Mouse (Mus musculus) embryo, embryonic 11.5 days (tissue): Measurements from ENCODE around the gene Tsc2.

ENCODE experiments used
- DNase-seq: peaks from one replicate; pipeline ENCODE4 v3.0.0-alpha.2; 2012; ENCODE audit warnings: low read depth, low spot score

The Tsc2 gene

GRCm38 (mm10) chr17:24647493-24647892, 15.1 kb upstream of the Tsc2 start:
- no peak for DNase-seq

GRCm38 (mm10) chr17:24646381-24646780, 14.0 kb upstream of the Tsc2 start:
- DNase-seq: no peak

DNA sequence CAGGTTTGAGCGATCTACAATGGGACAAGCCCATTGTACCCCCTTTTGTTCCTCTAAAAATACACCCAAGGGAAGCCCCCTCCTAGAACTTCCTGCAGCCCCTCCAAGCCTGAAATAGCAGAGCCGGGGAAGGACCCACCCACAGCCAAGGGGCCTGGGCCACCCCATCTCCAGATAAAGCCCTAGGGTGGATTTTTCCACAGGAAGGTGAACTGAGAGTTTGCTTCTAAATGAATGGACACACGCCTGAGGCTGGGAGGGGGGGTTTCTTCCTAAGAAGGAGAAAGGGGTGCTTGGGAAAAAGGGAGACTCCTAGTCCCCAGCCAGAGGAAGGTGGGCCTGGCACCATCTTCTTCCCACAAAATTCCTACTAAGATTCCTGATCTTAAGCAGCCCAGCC, 13.5 kb upstream of the Tsc2 start:
- DNase-seq: no peak

- DNase-seq: no peak
These were observed 12.7 kb upstream of the Tsc2 start for GRCm38 (mm10) chr17:24644875-24645721.

DNA sequence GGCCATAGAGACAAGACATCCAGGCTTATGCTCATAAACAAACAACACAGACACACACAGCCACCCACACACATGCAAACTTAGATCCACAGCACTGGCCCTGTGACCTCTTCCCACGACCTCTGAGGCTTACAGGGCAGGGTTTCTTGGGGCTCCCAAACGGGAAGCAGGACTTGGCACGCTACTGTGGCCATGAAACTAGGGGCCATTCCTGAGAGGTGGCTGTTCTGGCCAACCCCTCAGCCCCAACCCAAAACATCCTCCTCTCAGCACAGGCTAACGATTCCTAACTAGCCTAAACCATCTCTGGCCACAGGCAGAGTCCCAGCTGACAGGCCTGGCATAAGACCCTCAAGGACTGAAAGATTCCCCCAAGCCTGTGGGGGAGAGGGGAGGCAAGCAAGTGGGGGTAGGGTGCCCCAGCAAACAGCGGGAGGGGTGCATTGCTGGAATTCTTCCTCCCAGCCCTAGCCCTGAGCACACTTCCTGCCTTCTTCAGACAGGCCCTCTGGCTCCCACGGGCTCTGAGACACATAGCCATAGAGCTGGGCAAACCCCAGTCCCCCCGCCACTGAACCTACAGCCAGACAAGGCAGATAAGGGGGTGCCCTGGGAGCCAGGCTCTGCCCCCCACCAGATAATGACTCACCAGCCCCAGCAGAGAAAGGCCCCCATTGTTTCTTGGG, 11.7 kb upstream of the Tsc2 start:
- DNase-seq: no peak

DNA sequence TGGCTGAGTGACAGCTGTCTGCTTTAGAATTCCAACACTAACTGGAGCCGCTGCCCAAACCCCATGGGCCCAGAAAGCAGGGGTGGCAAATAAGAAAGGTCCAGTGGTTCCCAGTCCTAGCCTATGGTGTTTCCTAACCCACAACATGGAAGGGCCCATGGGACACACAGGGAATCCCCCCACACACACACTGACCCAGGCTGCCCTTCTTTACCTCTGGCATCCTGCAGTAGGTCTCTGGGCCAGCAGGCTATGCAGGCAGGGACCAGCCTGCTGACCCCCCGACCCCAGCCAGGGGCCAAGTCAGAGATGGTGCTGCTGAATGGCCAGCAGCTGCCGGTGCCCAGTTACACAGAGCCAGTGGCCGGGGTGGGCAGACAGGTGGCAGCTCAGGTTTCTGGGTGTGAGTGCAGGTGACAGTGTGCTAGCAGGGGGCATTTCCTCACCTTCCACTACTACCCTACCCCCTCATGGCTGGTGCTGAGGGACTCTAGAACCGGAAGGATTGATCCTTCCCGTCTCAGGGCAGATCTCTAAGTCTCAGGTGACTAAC, 10.4 kb upstream of the Tsc2 start:
- no peak for DNase-seq

GRCm38 (mm10) chr17:24641944-24642343, 9.5 kb upstream of the Tsc2 start:
- DNase-seq: no peak

- DNase-seq: no peak
These were observed 8.2 kb upstream of the Tsc2 start for GRCm38 (mm10) chr17:24640581-24640980.

- no peak for DNase-seq
These were observed 7.7 kb upstream of the Tsc2 start for GRCm38 (mm10) chr17:24640119-24640518.

GRCm38 (mm10) chr17:24639571-24639988, 7.2 kb upstream of the Tsc2 start:
- DNase-seq: no peak

DNA sequence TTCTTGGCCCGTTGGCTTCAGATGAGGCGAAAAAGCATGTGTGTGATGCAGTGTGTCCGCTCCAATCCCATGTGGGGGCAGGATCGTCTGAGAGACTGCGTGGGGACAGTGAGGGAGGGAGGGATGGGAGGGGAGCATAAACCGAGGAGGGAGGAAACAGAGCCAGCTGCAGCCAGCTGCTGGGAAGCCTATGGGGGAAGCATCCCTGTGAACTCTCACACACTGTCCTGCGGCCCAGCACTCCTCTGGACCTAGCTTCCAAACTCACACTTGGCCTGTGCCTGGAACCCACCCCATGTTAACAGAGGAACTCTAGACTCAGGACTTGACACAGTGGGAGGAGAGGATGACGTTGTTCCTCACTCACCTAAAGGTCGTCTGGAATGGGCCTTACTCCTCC, 6.4 kb upstream of the Tsc2 start:
- DNase-seq: no peak

- no peak for DNase-seq
These were observed 5.8 kb upstream of the Tsc2 start for GRCm38 (mm10) chr17:24638214-24638613.

- no peak for DNase-seq
These were observed 4.5 kb upstream of the Tsc2 start for GRCm38 (mm10) chr17:24636781-24637481.

- DNase-seq: no peak
These were observed 3.3 kb upstream of the Tsc2 start for GRCm38 (mm10) chr17:24635694-24636093.

GRCm38 (mm10) chr17:24635024-24635423, 2.6 kb upstream of the Tsc2 start:
- DNase-seq: no peak

DNA sequence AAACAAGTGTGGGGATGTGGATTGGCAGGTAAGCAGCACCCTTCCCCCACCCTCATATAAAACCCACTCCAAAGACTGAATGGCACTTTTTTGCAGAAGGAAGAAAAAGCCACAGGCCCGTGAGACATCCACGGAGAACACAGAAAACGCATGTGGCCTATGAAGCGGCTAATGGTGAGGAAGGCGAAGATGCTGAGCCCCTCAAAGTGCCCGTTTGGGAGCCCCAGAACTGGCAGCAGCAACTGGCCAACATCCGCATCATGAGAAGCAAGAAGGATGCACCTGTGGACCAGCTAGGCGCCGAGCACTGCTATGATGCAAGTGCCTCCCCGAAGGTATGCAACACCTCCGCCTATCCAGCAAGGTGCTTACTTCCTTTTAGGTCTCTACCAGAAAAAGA, 1.4 kb upstream of the Tsc2 start:
- DNase-seq: no peak

DNA sequence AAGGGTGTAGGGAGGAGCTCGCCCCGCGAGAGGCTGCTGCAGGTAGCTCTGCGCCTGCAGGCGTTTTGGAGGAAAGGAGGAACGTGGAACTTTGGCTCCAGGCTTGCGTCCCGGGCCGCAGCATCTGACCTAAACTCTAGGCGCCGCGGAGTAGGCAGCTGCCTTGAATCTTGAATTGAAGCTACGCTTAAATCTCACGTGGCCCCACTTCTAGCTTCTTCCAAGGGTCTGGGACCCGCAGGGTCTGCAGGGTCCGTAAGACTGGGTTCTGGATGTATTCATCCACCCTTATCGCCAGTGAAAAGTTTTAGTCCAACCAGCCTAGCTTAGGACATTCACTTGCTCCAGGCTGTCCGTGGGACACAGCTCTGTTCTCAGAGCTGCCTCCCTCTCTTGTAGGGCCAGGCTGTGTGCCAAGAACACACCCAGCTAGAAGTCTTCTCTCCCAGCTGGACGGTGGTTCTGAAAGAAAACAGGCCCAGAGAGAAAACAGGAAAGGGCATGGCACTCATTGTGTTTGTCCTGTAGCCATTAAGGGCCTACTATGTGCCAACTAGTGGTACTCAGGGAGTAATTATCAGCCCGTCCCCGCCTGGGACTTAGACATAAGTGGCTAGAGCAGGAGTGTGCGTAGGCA, 501 bp upstream of the Tsc2 start:
- no peak for DNase-seq

GRCm38 (mm10) chr17:24630072-24630471, 2.4 kb downstream of the Tsc2 start:
- DNase-seq: no peak

GRCm38 (mm10) chr17:24628646-24629045, 3.8 kb downstream of the Tsc2 start:
- DNase-seq: no peak

- DNase-seq: no peak
These were observed 7.0 kb downstream of the Tsc2 start for GRCm38 (mm10) chr17:24625472-24625871.

DNA sequence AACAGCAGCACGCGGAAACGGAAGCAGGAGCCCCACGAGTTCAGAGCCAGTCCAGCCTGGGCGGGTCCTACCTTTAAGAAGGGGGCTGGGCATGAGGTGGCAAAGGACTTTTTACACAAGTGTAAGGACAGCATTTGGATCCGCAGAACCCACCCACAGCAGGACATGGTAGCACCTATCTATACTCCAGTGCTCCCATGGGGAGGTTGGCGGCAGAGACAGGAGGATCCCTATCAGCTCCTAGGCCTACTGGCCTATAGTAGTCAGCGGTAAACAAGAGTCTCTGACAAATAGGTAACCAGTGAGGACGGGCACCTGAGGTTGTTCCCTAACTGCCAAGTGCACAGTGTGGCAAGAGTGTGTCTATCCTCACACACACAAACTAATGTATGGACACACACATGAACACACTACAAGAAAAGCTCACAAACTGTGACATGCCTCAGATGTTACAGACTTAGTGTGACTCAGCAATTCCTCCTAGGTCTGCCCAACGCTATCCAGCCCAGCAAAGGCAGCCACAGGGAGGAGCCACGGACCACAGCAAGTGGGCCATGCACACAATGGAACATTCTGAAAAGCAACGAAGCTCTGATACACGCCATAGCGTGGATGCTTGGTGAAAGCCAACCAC, 14.8 kb downstream of the Tsc2 start:
- no peak for DNase-seq
